Mouse (Mus musculus) kidney, postnatal 25 days (tissue): ENCODE data around the gene Etnk1.

Experiments used
- DNase-seq, 2 experiments: peaks; one replicate each; pipeline ENCODE4 v3.0.0; 2021; ENCODE audit warnings: mixed read lengths in 2 of 2

The Etnk1 gene

DNA sequence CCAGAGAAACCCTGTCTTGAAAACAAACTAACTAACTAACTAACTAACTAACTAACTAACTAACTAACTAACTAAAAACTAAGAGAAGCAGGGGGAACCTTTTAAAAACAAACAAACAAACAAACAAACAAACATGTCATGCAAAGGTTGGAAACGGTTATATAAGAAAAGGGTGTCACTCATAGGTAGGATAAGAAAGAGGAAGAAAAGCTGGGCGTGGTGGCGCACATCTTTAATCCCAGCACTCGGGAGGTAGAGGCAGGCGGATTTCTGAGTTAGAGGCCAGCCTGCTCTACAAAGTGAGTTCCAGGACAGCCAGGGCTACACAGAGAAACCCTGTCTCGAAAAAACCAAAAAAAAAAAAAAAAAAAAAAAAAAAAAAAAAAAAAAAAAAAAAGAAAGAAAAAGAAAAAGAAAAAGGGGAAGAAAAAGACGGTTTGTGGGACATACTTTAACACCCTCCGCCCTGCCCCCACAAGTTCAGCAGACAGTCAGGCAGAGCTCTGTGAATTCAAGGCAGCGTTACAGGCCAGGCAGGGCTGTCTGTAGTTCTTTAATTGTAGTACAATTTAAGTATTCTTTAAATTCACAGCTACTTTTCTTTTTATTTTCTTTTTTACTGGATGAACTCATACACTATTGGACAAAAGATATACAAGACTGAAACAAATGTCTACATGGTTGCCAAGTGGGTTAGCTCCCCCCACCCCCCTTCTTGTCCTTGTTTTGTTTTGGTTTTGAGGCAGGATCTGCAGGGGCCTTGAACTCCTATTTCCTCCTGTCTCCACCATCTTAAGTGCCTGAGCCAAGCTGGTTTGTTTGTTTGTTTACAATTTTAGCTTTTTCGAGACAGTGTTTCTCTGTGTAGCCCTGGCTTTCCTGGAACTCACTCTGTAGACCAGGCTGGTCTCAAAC, 15.7 kb upstream of the Etnk1 start:
- peak; percentile 49 to 56 for DNase-seq

DNA sequence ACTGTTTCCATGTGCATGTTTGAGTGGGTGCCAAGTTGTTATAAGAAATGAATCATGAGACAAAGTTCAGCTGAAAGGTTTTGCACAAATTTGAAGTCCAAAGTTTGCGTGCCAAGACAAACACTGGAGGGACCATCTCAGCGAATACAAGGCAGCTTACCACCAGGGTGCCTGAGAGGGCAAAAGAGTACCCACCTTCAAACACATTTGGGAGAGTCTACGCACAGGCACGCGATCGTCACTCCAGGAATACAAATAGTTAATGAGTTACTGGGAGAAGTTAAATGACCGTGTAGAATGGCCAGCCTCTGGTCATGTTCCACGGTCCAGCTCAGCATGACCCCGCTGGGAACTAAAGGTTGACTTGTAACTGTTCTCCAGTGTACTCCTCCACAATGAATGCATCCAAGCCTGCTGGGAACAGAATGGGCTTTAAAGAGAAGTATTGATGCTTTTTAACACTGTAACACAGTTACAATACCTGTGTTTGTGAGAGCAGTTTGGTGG, 14.6 kb upstream of the Etnk1 start:
- peak; percentile 78 to 94 for DNase-seq

GRCm38 (mm10) chr6:143153160-143153559, 13.9 kb upstream of the Etnk1 start:
- no peak for DNase-seq

GRCm38 (mm10) chr6:143153751-143154494, 13.1 kb upstream of the Etnk1 start:
- peak; percentile 49 to 67 for DNase-seq

DNA sequence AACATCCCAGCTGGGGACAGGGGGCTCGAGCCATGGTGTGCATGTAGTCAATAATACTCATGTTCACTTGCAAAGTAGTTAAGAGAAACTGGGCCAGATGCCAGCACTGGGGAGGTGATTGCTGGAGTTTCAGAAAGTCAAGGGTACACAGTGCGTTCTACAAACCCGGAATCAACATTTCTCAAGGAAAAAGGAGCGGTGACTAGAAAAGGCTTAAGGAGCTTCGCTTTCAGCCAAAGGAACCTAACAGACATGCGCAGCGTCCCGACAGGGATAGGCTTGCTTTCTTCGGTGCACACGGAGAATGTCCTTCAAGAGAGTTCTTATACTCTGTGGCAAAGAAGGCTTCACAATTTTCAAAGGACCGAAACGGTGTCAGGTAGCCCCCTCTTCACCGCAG, 12.1 kb upstream of the Etnk1 start:
- peak; percentile 89 to 91 for DNase-seq

DNA sequence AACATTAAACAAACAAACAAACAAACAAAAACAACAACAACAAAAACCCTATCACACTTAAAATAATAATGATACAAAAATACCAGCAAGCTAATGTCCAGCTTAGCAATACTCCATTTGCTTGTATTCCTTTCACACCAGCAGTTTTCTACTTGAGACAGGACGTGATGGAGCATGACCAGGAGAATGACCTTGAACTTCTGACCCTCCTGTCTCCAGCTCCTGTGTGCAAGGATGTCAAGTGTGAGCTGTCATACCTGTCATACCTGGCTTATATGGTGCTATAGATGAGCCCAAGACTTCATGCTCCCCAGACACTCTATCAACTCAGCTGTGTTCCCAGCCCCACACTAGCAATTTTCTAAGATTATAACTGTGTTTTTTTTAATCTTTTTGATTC, 11.0 kb upstream of the Etnk1 start:
- no peak for DNase-seq

DNA sequence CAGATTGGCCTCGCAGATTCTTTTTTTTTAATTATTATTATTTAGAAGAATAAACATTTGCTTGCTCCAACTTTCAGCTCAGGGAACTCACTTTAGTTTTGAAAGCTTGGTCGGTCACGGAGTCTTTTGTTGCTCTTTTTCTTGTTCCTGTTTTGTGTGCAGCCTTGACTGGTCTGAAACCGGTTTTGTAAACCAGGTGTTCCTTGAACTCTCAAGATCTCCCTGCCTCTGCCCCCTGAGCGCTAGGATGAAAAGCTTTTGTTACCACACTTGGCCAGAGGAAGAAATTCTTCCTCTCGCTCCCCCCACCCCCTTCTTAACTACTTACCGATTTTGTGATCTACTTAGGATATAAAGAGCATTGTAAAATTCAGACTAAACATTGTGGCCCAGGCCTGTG, 10.3 kb upstream of the Etnk1 start:
- no peak for DNase-seq

- DNase-seq = no peak
Observed at GRCm38 (mm10) chr6:143157401-143157800, 9.6 kb upstream of the Etnk1 start.

DNA sequence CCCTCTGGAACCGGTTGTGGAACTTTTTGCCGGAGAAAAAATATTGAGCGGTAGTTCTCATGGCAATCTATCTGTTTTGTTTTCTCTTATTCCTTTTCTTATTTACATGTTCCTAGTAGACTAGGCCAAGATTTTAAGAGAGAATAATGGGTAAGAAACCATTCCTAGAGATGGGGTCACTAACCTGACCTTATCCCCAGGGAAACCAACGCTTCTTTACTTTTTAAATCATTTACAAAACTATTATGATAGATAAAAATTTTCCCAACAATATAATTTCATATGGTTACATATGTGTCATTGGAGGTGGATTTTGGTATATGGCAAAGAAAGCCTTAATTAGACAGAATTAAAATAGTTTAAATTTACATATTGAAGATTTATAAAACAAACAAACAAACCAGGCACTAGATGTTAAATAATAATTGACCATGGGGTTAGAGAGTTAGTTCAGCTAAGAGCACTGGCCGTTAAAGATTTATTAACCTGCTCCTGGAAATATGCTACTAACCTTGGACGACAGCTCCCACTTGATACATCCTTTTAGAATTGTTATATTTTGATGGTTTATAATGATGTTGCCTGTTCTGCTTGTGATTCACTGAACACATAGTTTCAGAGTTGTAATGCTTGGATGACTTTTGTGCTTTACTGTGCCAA, 6.3 kb upstream of the Etnk1 start:
- DNase-seq = no peak

DNA sequence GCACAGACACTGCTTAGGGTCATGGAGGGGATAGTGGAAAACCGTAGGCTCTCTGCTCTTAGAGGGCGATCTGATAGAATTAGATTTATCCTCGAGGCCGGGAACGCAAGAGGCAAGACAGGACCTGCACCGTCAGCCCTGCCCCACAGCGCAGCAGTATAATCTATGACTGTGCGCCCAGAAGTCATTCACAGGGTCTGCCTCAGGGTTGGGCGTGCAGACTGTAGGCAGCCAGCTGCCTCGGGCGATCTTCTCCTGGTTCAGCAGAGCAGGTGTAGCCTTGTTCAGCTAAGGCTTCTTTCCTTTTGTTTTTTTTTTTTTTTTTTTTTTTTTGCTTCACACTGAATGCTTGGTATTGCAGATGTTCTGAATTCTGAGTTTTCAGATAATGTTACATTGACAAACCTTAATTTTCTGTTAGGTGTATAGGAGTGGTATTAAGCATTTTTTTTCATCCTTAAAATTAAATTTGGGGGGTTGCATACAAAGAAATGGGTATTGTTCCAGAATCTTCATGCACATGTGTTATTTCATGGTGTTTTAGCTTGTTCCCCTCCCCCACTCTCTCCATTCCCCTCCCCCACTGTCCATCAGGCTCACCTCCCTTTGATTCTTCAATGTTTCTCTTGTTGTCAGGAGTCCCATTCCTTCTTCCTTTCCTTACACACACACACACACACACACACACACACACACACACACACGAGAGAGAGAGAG, 4.7 kb upstream of the Etnk1 start:
- DNase-seq = no peak

DNA sequence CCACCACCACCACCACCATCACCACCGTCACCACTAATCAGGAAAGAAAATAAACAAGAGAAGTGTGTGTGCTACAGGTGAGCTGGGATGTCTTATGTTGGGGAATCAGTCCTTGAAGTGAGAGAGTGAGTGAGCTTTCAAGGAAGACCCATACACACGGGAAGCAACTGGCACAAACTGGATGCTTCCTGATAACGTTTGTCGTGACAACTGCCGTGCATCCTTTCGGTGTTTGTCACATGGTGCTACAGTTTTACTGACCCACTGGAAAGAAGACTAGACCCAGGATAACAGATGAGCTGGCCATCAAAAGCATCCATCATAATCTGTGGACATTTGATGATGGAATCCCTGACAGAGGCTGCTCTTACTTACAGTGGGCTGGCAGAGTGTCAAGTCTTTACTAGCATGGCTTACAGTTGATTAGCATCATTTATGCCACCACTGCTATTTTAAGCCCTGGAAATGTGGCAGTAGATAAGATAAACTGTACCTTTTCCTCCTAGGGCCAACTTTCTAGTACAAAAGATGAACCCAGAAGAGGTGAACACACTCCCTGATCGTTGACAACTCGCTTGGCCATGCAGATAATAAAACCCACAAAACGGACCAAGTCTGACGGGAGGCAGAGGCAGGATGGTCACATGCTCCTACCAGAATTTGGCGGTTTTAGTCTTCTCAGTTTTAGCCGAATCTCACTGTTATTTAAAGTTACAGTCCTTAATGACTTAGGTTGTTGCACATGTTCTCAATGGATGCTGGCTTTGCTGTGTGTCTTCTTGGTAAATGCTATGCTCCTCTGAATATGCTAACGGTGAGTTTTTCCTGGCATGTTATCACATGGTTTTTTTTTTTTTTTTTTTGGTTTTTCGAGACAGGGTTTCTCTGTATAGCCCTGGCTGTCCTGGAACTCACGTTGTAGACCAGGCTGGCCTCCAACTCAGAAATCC, 2.8 kb upstream of the Etnk1 start:
- DNase-seq = peak in 1 of 2 experiments; percentile 10

GRCm38 (mm10) chr6:143164906-143165255, 2.1 kb upstream of the Etnk1 start:
- peak in 1 of 2 experiments; percentile 29 for DNase-seq

DNA sequence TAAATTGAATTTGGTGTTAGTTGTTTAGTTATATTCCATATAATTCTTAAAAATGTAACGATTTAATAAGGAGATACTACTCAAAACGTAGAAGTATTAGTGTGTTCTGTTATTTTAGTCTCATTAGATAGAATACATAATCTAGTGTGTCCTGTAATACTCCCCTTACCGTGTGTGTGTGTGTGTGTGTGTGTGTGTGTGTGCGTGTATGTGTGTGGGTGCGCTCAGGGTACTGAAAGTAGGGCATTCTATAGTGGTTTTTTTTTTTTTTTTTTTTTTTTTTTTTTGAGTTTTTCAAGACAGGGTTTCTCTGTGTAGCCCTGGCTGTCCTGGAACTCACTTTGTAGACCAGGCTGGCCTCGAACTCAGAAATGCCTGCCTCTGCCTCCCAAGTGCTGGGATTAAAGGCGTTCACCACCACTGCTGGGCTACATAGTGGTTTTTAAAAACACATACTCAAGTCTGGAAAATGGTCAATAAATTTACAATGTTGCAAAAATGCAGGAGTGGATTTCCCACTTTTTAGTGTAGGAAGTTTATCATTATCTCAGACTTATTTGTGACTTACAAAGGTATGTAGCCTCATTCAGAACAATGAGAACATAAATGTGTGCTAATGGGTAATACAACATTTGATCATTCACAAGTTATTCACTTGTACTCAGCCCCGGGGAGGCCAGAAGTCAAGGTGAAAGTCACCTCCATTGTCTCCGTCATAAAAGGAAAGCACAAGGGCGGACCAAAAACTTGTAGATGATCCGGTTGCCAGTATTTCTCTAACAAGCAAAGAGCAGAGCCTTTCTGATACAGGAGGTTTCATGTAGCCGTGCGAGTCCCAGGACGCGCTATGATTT, 1.4 kb upstream of the Etnk1 start:
- DNase-seq = peak in 1 of 2 experiments; percentile 29

GRCm38 (mm10) chr6:143167409-143167919, 443 bp downstream of the Etnk1 start:
- peak; percentile 54 to 81 for DNase-seq

DNA sequence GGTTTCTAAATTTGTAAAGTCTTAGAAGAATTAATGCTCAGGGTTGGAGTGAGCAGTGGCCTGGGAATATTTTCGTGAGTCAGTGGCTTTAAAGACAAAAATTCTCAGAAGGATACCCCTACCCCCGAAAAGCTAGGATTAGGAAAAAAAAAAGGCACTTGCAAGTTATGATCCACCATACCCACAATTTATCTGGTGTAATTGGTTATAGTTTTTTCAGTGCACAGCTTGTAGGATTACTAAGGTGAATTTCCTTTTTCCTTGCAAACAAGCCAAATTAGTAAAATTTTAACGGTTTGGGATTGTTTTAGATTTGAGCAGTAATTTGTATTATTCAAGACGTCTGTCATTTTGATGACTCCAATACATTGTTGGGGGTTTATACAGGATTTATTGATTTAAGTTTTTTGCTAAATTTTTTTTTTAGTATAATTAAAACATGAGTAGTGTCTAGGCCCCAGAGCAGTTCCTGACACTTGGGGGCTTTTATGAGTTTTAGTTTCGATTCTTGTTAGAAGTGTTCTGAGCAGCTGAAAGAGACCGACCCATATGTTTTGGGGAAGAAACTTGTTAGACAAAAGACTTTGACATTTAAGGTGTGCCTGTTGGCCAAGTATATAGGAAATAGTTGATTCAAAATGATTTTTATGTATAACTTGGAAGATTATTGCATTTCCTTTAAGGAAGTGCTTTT, 1.1 kb downstream of the Etnk1 start:
- DNase-seq = no peak

DNA sequence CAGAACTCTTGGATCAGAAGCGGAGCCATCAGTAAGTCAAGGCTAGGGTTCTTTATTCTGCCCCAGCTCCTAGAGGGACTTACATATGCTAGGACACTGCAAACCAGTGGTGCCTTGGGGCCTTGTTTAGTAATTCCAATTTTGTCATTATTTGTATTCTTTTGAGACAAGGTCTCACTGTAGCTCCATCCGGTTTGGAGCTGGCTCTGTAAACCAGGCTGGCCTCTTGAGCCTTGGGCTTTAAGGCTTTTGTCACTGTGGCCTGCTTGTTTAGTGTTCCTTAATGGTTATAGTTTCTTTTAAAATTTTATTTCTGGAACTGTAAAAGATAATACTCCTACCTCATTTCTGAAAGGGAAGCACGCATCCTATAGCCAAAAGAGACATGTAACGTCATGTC, 2.4 kb downstream of the Etnk1 start:
- DNase-seq = no peak

- no peak for DNase-seq
Observed at GRCm38 (mm10) chr6:143170166-143170960, 3.3 kb downstream of the Etnk1 start.

- DNase-seq = no peak
Observed at GRCm38 (mm10) chr6:143171066-143171465, 4.0 kb downstream of the Etnk1 start.
